Mouse (Mus musculus) natural killer cell, adult 2 months (primary cell): ENCODE measurements around the gene Lsm4.

Experiments used
- DNase-seq, 2 experiments: peaks; one replicate each; pipeline ENCODE4 v3.0.0; 2022; ENCODE audit warnings: low spot score in 2 of 2

Gene Lsm4

DNA sequence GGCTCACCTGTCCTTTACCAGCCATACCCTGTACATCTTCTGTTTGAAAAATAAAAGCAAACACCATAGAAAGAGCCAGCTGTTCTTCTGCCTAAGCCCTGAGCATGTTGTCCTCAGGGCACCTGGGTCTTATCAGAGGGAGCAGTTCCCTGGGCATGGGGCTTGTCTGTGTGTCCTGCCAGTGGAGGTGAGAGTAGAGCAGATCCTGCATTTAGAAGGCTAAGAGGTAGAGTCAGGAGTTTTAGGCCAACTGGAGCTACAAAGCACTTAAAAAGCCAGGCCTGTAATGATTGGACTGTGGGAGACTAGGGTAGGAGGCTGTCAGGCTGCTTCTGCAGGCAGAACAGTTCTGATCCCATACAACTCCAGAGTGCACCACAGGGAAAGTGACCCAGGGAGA is 5.6 kb downstream of the Lsm4 start:
- DNase-seq: no peak

DNA sequence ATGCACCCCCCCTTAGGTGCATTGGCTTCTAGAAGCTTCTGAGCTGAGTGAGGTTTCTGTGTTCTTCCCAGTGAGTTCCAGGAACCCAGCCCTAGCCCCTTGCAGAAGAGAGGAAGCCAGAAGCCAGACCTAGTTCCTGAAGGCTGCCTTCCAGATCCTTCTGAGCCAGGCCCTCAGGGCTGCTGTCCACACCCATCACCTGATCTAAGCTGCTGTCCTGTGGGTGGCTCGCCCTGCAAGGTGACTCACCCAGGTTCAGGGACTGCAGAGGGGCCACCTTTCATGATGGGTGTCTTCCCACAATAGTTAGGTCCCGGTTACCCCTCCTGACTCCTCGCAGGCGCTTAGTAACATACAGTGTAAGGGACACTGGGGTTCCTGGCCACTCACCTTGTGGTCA is 6.4 kb downstream of the Lsm4 start:
- no peak for DNase-seq

DNA sequence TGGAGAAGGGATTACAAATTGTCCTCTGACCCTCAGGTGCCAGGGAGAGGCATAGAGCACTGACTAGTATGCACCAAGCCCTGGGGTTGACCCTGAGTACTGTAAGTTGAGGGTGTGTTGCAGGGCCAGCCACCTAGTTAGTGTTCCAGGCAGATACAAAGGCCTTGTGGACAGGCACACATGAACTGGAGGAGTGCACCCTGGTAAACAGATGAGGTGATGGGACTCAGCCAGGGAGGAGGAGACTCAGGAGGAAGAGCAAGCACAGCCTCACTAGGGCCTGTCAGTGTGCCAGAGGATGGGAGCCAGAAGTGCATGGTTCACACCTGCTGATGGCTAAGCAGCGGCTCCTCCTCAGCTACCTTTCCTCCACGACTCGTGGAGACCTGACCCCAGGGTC is 7.0 kb downstream of the Lsm4 start:
- no peak for DNase-seq

DNA sequence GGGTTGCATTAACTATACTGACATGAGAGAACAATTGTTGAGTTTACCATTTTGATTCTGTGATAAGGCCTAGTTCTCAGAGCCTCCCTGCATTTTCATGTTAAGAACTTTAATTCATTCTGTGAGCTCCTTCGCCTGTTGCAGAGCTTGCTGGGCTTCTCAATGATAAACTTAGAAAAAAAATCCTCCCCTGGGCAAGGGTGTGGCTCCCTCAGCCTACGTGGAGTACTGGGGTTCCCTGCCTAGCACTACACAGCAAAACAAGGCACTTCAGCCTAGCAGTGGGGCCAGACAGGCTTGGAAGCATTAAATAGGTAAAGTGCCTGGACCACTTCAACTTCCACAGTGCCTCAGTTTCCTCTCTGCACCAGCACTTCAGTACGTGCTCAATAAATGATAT is 8.4 kb downstream of the Lsm4 start:
- DNase-seq: no peak

DNA sequence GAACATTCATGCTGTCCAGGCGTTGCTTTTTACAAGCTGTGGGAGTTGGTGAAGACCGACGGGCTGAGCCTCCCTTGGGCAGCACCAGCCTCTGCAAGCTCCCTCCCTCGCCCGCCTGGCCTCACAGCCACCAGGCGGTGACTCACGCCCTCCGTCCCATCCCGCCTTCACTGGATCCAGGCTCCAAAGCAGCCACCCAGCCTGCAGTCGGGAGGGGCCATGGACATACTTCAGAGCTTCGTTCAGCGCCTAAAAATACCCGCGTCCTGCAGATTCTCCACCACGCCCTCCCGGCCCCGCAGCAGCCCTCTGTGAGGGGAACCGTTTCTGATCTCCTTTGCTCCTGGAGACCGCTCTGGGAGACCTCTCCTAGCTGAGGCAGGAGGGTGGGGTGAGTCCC is 9.1 kb downstream of the Lsm4 start:
- DNase-seq: no peak

DNA sequence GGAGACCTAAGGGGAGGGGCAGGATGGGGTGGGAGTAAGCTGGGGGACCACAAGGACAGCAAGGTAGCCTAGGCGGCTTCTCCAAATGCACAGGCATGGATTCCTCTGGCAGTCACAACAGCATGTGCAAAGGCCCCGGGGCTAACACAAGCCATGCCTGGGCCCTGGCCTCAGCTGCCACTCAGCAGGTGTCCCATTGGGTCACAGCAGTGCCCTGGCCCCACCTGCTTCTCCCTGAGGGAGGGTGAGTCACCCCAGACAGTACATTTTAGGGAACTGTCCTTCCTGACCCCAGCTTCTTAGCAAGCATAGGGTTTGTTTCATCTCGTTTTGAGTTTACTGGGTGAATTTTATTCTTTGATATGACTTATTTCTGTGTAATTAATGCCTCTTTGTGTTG is 9.6 kb downstream of the Lsm4 start:
- no peak for DNase-seq

DNA sequence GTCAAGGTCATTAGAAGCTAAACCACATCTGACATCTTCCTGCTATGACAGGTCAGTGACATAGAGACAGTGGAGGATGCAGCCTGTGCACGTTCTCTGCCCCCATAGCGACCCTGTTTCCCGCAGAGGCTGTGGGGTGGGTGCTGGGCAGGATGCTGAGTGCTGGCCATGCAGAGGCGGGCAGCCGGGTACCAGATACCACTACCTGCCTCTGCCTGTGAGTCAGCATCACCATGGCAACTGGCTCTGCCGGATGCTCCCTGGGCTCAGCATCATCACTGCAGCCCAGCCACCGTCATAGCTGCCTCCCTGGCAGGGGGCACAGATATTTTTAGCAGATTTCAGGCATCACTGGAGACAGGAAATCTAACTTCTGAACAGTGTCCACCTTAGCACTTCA is 11.2 kb downstream of the Lsm4 start:
- peak; percentile 49 to 65 for DNase-seq

DNA sequence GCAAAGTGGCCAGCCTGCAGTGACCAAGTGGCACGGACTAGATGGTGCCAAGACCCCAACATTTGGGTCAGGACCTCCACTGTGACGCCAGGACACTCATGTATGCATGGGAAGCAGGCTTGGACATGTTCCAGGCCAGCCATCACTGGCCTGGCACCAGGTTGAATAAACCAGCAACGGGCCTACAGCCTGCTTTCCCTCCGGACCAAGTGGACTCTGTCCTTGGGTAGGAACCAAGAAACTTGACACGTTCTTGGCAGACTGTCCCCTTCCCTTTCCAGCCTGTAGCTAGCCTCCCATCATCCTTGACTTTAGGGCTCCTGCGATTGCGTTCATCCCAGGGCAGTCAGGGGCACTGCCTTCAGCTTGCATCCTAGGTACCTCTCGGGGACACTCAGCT is 14.5 kb downstream of the Lsm4 start:
- DNase-seq: no peak

DNA sequence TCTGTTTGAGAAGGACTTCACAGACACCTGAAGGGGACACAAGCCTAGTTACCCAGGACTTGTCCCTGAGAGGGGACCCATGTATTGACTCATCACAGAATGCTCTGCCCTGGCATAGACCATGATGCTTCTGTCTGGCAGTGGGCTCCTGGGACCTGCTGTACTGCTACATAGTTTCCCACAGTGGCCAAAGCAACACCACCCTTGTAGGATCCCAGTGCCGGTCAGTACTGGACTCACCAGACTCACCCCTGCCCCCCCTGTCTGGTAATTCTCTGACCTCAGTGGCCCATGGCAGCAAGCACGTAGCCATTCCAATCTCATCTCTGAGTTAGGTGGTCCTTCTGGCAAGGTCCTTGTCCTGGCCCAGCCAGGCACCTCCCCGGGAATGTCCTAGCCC is 15.1 kb downstream of the Lsm4 start:
- DNase-seq: no peak

DNA sequence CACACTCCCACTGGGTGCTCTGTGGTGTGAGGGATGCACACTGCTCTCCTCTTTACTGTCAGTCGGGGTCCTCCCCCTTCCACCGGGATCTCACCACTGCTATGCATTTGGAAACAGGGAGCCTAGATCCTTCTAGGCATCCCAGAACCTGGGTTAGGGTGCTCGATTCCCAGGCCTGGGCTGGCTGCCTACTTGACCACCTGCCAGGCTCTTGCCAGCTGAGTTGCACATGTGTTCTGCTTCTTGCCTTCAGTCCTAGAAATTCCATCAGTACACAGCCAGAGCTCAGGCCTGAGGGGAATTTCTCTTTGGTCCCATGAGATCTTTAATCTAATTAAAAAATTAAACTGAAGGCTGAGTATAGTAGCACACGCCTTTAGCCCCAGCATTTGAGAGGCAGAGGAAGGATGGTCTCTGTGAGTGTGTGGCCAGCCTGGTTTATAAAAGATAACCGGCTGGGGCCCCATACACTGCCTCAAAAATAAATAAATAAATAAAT is 16.9 kb downstream of the Lsm4 start:
- no peak for DNase-seq

DNA sequence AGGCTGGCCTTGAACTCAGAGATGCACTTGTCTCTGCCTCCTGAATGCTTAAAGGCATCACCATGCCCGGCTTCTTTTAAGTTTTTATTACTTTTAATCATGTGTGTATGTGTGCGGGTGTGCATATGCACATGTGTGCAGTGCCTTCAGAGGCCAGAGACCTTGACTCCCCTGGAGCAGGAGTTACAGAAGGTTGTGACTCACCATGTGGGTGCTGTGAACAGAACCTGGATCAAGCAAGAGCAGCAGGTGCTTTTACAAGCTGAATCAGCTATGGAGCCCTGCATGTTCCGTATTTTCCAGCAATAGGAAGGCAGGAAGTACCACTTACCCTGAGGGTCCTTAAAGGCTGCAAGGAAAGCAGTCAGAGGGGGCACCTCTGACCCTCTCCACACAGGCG is 18.2 kb downstream of the Lsm4 start:
- no peak for DNase-seq

DNA sequence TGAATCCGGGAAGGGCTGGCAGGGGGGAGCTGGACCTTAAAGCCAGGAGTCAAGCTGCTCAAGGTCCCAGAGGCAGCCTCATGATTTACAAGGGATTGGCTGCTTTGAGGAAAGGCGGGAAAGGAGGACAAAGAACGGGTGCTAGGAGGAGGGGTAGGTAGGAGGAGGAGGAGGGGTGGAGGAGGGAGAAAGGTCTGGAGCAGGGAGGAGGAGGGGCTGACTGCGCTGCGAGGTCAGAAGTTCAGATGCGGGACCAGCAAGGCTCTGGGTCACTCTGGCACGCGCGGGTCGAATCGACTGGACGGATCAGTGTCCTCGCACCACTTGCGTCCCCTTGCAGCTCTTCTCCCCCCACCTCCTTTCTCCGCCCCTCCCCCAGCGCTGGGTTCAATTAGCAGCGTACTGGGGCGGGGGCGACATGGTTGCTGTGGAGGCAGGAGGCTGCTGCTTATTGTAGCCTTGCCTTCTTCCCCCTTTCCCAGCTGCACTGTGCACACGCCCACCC is 18.7 kb downstream of the Lsm4 start:
- no peak for DNase-seq

DNA sequence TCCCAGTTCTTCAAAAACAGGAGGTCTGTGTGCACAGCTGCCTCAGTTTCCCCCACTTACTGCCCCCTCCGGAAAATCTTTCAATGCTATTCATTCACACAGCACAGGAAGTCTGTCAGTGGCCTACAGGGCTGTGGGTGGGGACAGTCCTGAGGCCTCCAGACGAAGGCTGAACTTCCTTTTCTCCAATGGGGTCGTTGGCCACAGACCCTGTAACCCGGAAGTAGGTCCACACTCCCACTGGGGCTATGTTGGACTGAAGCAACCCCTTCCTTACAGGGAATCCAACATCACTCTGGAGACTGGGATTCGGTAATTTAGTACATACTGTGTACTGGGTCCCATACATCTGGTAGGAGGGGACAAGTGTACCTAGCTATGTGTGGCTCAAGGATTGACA is 20.6 kb downstream of the Lsm4 start:
- no peak for DNase-seq

DNA sequence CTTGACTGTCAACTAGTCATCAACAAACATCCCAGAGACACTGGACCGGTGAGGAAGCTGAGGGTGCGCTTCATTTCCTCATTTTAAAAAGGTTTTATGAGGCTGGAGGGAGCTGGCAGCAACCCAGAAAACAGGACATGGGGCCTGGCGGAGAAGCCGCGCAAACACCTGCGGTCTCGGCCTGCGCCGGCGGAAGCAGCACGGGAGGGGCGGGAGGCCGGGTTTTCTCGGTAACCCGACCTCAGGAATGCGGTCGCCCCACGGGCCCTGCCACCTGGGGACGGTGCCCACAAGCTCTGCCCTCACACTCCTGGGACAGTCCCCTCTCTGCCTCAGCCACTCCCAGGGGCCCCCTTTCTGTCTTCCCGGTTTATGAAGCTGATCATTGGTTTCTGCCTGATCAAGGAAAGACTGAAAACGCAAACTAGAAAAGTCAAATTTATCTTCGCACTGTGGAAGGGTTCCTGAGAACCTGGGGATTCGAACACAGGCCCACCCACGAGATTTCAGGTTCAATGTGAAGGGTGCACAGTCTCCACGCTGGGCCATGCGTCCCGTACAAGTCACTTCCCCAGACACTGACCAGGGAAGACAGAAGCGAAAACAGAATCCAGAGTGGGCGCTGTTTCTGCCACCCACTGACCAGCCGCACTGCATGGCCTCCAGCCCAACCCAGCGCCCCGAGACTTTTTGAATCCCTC is 22.4 kb downstream of the Lsm4 start:
- peak; percentile 77 to 87 for DNase-seq

DNA sequence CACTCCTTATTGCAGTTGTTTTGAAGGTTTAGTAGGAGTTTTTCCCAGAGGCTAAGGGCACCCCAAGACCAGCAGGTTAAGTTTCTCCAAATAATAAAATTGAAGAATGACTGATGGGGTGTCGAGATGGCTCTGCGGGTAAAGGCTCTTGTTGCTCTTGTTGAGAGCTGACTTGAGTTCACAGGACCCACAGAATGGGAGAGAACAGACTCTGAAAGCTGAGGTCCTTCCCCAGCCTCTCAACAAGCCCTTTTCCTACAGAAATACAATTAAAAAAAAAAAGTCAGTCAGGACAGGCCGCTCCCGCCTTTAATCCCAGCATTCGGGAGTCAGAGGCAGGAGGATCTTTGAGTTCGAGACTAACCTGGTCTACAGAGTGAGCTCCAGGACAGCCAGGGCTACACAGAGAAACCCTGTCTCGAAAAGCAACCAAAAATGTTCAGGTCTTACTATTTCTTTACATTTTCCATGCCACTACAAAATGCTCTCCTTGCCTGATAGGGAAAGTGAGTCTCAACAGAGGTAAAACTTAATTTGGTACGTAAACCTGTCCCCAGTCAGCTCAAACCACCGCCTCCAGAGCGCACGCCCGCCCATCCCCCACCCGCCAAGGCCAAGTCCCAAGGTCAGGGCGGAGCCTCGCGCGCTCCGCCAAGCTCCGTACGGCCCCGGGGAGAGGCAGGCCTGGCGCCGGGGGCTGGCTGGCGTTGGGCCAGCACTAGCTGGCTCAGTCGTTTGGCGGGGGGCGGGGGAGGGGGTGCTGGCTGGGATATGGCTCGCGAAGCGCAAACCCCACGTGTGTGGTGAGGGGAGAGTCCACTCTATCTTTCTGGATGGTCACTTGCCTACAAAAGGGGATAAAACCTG is 23.2 kb downstream of the Lsm4 start:
- DNase-seq: peak; percentile 53 to 70

DNA sequence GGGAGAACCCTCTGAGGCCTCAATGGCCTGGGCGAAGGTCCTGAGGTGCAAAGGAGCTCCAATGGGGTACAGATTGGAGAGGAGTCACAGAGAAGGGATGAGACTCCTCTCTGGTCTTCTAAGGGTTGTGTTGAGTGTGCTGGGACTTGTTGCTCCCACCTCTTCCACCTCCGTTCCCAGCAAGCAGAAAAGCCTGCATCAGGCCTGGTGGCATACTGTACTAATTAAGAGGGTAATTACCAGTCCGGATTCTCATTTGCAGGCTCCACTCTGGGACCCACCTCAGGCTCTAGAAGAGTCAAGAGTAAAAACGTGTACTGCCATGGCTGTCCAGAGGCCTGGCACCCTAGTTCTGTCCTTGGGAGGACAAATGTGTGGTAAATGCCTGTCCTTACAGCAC is 23.9 kb downstream of the Lsm4 start:
- no peak for DNase-seq

DNA sequence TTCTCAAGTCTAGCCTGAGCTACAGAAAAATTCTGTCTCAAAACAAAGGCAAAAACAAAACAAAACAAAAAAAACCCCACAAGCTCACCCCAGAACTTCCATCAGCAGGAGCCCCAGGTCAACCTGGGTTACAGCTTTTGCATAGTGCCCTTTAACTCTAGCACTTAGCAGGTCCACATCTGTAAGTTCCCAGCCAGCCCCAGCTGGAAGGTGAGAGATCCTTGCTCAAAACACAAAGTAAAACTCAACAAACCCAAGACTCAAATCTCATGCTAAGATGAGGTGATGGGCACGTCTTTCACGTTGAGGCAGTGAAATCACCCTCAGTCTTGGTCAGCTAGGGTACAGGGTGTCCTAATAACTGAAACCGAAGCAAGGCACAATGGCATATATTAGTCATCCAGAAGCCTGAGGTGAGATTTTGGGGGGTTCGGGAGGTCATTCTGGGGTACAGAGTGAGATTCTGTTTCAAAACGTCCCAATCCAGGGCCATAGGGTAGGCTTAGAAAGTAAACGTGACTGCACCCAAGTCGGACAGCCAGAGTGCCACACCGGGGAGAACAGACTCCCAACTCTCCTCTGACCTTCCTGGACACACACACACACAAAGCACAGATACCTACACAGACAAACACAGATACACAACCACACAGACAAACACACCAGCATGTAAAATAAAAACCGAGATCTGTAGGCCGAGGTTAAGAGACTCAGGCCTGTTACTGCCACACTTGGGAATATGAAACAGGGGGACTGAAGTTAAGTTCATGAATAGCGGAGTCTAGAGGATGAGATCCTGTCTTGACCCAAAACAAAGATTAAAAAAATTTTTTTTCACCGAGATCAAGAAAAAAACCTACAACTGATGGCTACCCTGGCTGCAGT is 24.6 kb downstream of the Lsm4 start:
- DNase-seq: peak in 1 of 2 experiments; percentile 51

DNA sequence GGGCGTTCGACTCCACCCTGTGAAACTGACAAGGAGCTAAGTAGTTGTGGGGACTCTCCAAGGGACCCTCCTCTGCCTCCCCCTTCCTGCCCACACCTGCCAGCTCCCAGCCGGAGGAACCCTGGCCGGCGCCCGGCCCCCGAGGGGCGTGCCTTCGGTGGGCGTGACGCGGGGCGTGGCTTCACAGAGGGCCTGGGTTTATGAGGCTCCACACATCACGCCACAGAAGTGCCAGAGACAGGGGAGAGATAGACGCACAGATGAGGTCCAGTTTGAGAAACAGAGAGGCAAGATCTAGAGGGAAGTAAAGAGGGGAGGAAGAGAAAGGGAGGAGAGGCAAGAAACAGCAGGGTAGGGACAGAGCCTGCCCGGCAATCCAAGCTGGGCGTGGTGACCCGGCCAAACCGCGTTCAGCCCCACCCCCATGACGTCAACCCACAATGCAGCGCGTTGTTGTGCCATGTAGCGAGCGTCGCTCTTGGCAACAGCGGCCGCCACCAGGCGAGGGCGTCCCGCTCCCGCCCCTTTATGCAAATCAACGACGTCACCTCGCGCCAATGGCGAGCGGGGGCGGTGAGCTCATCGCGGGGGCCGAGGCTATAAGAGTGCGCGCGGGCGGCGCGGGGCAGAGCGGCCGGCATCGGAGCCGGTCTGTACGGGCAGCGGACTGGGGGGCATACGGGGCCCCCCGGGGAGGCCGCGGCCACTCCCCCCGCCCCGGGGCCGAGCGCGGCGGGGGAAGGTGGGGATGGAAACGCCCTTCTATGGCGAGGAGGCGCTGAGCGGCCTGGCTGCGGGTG is 25.5 kb downstream of the Lsm4 start, which contains the start of gene Jund:
Jund (plus strand) TSS at position 640 of the 800 bp plus-strand sequence.
- DNase-seq: peak; percentile 99 to 100

DNA sequence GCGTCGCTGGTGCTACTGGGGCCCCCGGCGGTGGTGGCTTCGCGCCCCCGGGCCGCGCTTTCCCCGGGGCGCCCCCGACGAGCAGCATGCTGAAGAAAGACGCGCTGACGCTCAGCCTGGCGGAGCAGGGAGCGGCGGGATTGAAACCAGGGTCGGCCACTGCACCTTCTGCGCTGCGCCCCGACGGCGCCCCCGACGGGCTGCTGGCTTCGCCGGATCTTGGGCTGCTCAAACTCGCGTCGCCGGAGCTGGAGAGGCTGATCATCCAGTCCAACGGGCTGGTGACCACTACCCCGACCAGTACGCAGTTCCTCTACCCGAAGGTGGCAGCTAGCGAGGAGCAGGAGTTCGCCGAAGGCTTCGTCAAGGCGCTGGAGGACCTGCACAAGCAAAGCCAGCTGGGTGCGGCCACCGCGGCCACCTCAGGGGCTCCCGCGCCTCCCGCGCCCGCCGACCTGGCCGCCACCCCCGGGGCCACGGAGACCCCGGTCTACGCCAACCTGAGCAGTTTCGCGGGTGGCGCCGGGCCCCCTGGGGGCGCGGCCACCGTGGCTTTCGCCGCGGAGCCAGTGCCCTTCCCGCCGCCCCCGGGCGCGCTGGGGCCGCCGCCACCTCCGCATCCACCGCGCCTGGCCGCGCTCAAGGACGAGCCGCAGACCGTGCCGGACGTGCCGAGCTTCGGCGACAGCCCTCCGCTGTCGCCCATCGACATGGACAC is 26.2 kb downstream of the Lsm4 start:
- no peak for DNase-seq

DNA sequence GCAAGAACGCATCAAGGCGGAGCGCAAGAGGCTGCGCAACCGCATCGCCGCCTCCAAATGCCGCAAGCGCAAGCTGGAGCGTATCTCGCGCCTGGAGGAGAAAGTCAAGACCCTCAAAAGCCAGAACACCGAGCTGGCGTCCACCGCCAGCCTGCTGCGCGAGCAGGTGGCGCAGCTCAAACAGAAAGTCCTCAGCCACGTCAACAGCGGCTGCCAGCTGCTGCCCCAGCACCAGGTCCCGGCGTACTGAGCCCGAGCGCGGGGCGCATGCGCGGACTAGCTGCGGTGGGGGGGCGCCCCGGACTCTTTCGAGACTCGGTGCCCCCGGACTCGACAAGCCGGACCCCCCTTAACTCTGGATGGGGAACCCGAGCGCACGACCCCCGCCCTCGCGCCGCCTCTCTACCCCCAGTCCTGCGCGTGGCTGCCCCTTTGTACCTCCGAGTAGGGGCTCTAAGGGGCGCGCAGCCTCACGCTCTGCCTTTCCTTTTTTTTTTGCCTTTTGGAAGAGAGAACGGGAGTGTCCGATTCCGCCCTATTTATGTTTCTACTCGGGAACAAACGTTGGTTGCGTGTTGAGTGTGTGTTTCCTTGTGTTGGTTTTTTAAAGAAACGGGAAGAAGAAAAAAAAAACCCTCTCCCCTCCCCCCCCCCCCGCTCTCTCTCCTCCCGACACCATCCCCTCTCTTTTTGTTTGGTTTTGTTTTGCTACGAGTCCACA is 26.9 kb downstream of the Lsm4 start:
- peak; percentile 60 to 72 for DNase-seq
